Mouse (Mus musculus) kidney, embryonic 14.5 days (tissue): ENCODE results near the gene Wdr54. TPM values are rescaled to one million over a fixed set of nuclear protein-coding genes. Genes with fewer than 3 reads are reported as not detected.

ENCODE experiments used
- ATAC-seq: fragments of 200-750 bp; cut with Nextera tagmentation; 2 replicates; pipeline ENCODE4 v1.8.0; 2017; ENCODE audit warnings: moderate number of reproducible peaks, mild to moderate bottlenecking, moderate TSS enrichment, moderate library complexity; ENCODE audit not compliant: low FRiP score, low TSS enrichment
- H3K27ac ChIP-seq: fragments of 300-500 bp; sonication (generic); 2 replicates; pipeline ENCODE4 v1.5.1; 2014; ENCODE audit warnings: low read depth, mild to moderate bottlenecking, low read length, moderate library complexity, mixed read lengths
- H3K27me3 ChIP-seq: fragments of 300-500 bp; sonication (generic); 2 replicates; pipeline ENCODE4 v1.6.1; 2014; ENCODE audit warnings: mild to moderate bottlenecking, low read length; ENCODE audit not compliant: control insufficient read depth, insufficient read depth
- H3K36me3 ChIP-seq: fragments of 300-500 bp; sonication (generic); 2 replicates; pipeline ENCODE4 v1.6.1; 2014; ENCODE audit warnings: low read length, mixed read lengths; ENCODE audit not compliant: control insufficient read depth, insufficient read depth
- H3K4me1 ChIP-seq: fragments of 300-500 bp; sonication (generic); 2 replicates; pipeline ENCODE4 v1.6.1; 2014; ENCODE audit warnings: low read length, mixed read lengths; ENCODE audit not compliant: control insufficient read depth, insufficient read depth
- H3K4me2 ChIP-seq: fragments of 300-500 bp; sonication (generic); replicated peaks from 2 replicates; pipeline ENCODE4 v1.6.1; 2014; ENCODE audit warnings: low read depth, mild to moderate bottlenecking, low read length
- H3K4me3 ChIP-seq: fragments of 300-500 bp; sonication (generic); 2 replicates; pipeline ENCODE4 v1.5.1; 2014; ENCODE audit warnings: mild to moderate bottlenecking, low read length
- H3K9ac ChIP-seq: fragments of 300-500 bp; sonication (generic); 2 replicates; pipeline ENCODE4 v1.6.1; 2014; ENCODE audit warnings: low read depth, mild to moderate bottlenecking, low read length, moderate library complexity
- H3K9me3 ChIP-seq: fragments of 300-500 bp; sonication (generic); 2 replicates; pipeline ENCODE4 v1.6.1; 2016; ENCODE audit warnings: low read length; ENCODE audit not compliant: control insufficient read depth
- WGBS: fragments of 180-500 bp; shearing (Covaris S2); extraction: QIAGEN DNeasy Blood & Tissue Kit; methylation state at CpG from one replicate; pipeline ENCODE4 v1.1.7; 2014; 5-methylcytosine and 5-hydroxymethylcytosine counted together
- polyA plus RNA-seq: library from polyadenylated mRNA; unstranded; fragments of >200 nt; fragmentation: Nextera tagmentation; extraction: Ambion mirVana; gene quantifications from 2 replicates; pipeline ENCODE4 v1.2.1, GENCODE M21; 2014

The Wdr54 gene
- polyA plus RNA-seq, 1 experiment from 2014 or later: 8.6 TPM

- Histone ChIP-seq H3K4me3 (peak overlapping the region; percentile 66), H3K27ac (peak overlapping the region; percentile 99), H3K9ac (peak overlapping the region; percentile 89), H3K4me2 (peak overlapping the region; percentile 74), H3K36me3 (no peaks in the 10 kb centered on the region; the same call in 1 of the 2 replicates), H3K27me3 (no peaks in the 10 kb centered on the region), H3K4me1 (peaks cover 38% of the 10 kb centered on the region), H3K9me3 (no peaks in the 10 kb centered on the region)
- under 1% methylated on average over 12 of the region's 12 CpGs for WGBS
- ATAC-seq: peak; percentile 84
These were observed 18.6 kb downstream of the Wdr54 start for GRCm38 (mm10) chr6:83137576-83137950.

- Histone ChIP-seq H3K4me2 (peak overlapping the region; percentile 74), H3K9me3 (no peaks in the 10 kb centered on the region), H3K4me1 (peaks cover 33% of the 10 kb centered on the region), H3K9ac (peak overlapping the region; percentile 89), H3K4me3 (peak overlapping the region; percentile 66), H3K36me3 (no peaks in the 10 kb centered on the region; the same call in 1 of the 2 replicates), H3K27me3 (no peaks in the 10 kb centered on the region), H3K27ac (peak overlapping the region; percentile 99)
- ATAC-seq: peak; percentile 76
- under 1% methylated on average over 25 of the region's 26 CpGs for WGBS
These were observed 19.2 kb downstream of the Wdr54 start for GRCm38 (mm10) chr6:83136881-83137575.

- Histone ChIP-seq H3K4me2 (peak overlapping the region; percentile 74), H3K27ac (peak overlapping the region; percentile 99), H3K36me3 (no peaks in the 10 kb centered on the region; the same call in 1 of the 2 replicates), H3K4me3 (peak overlapping the region; percentile 66), H3K27me3 (no peaks in the 10 kb centered on the region), H3K9ac (peak overlapping the region; percentile 89), H3K4me1 (peaks cover 28% of the 10 kb centered on the region), H3K9me3 (no peaks in the 10 kb centered on the region)
- WGBS: 14% methylated on average over 5 of the region's 5 CpGs
- peak; percentile 7; the same call in 1 of the 2 replicates for ATAC-seq
These were observed 19.8 kb downstream of the Wdr54 start for GRCm38 (mm10) chr6:83136291-83136880.

- H3K27me3 ChIP-seq: no peaks in the 10 kb centered on the region
These were observed 20.5 kb downstream of the Wdr54 start for GRCm38 (mm10) chr6:83135571-83136161.

GRCm38 (mm10) chr6:83134951-83135513, 21.2 kb downstream of the Wdr54 start, which contains the start of gene Rtkn:
Rtkn (plus strand) TSS chr6:83135463.
- peaks cover 34% of the 10 kb centered on the region for H3K4me1 ChIP-seq
- WGBS: 62% methylated on average over 7 of the region's 7 CpGs
- H3K4me3 ChIP-seq: peak within 1 kb of the TSS; percentile 66

More at GRCm38 (mm10) chr6:83135571-83136161, 20.5 kb downstream of the Wdr54 start:
- ATAC-seq: no peak
- Histone ChIP-seq H3K4me3 (peak overlapping the region; percentile 66), H3K9me3 (no peaks in the 10 kb centered on the region), H3K4me2 (peak overlapping the region; percentile 74), H3K4me1 (peaks cover 34% of the 10 kb centered on the region), H3K27ac (peak overlapping the region; percentile 99), H3K36me3 (no peaks in the 10 kb centered on the region; the same call in 1 of the 2 replicates), H3K9ac (peak overlapping the region; percentile 89)
- 2% methylated on average over 37 of the region's 37 CpGs for WGBS

GRCm38 (mm10) chr6:83134226-83134625, 22.0 kb downstream of the Wdr54 start:
- WGBS: 68% methylated on average over 3 of the region's 3 CpGs
- Histone ChIP-seq H3K4me1 (peaks cover 34% of the 10 kb centered on the region), H3K4me3 (no peak overlapping the region), H3K27ac (no peak overlapping the region), H3K27me3 (no peaks in the 10 kb centered on the region), H3K4me2 (no peak overlapping the region), H3K9ac (no peak overlapping the region), H3K36me3 (no peaks in the 10 kb centered on the region; the same call in 1 of the 2 replicates), H3K9me3 (no peaks in the 10 kb centered on the region)
- ATAC-seq: no peak

More at GRCm38 (mm10) chr6:83134951-83135513, 21.2 kb downstream of the Wdr54 start, which contains the start of gene Rtkn:
- H3K4me2 ChIP-seq: peak within 1 kb of the TSS; percentile 74
- peak within 1 kb of the TSS; percentile 89 for H3K9ac ChIP-seq
- ATAC-seq: no peak
- no peaks in the 10 kb centered on the region for H3K27me3 ChIP-seq
- H3K27ac ChIP-seq: peak within 1 kb of the TSS; percentile 99
- H3K9me3 ChIP-seq: no peaks in the 10 kb centered on the region
- H3K36me3 ChIP-seq: no peaks in the 10 kb centered on the region; the same call in 1 of the 2 replicates

- Histone ChIP-seq H3K4me1 (peaks cover 20% of the 10 kb centered on the region), H3K36me3 (no peaks in the 10 kb centered on the region), H3K27ac (no peak overlapping the region), H3K4me2 (no peak overlapping the region), H3K9ac (no peak overlapping the region), H3K27me3 (no peaks in the 10 kb centered on the region), H3K4me3 (no peak overlapping the region), H3K9me3 (no peaks in the 10 kb centered on the region)
- no peak for ATAC-seq
- 88% methylated on average over 9 of the region's 9 CpGs for WGBS
These were observed 23.8 kb downstream of the Wdr54 start for GRCm38 (mm10) chr6:83132176-83132919.

GRCm38 (mm10) chr6:83131469-83132034, 24.6 kb downstream of the Wdr54 start:
- Histone ChIP-seq H3K4me2 (no peak overlapping the region), H3K27me3 (no peaks in the 10 kb centered on the region), H3K27ac (peak overlapping the region; percentile 69; the same call in 1 of the 2 replicates), H3K4me1 (peaks cover 20% of the 10 kb centered on the region), H3K9ac (no peak overlapping the region), H3K36me3 (no peaks in the 10 kb centered on the region), H3K4me3 (no peak overlapping the region), H3K9me3 (no peaks in the 10 kb centered on the region)
- ATAC-seq: no peak
- WGBS: 60% methylated on average over 6 of the region's 6 CpGs
